8 mouse cellular contexts compared by ENCODE assay signal in the genomic region with DNA sequence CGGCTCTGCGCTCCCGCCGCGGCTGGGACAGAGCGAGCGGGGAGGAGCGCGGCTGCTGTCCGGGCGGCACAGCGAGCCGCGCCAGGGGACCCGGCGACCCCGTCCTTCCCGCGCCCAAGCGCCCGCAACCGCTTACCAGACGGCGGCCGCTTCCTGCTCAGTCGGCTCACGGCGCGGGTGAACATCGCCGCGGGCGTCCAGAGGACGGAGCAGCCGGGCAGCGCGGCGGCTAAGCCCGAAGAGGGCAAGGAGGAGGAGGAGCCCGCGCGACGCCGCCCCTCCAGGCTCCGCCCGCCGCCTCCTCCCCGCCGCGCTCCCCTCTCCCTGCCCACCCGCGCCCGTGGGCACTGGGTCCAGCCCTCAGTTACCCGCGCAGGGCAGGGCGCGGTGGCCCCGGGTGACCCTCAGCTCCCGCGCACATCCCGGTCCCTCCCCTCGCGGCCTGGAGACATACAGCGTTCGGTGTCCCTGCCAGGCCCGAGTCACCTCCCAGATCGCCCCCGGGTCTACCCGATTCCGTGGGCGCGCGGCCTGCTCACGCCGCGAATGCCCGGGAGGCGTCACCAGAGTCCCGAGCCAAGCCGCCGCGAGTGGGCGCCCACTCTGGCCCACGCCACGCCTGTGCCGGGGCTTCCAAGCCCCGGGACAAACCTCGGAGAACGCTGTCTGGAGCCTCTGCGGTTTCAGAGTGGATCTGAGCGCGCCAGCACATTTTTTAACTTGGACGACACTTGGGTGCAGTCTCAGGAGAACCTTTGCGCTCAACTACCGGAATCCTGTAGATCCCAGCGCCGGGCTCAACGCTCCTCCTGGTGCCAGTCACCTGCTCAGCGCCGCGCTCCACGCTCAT. TPM values are rescaled to one million over a fixed set of nuclear protein-coding genes. Genes with fewer than 3 reads are reported as not detected.
A peak's percentile ranks its signal among the peaks of the same experiment; 100 is the strongest.
DNase-seq lines count a peak whose midpoint lies in the region; ATAC-seq and TF ChIP-seq lines count a peak whose summit lies in the region.

A gene (minus strand): TSS at position 829 of the 850 bp plus-strand sequence.

- H3K4me1 ChIP-seq in heart, embryonic 14.5 days (ENCODE audit: control insufficient read depth in 2 of 2, insufficient read depth in 2 of 2, low read length in 2 of 2), result peaks cover 12 to 19% of the 10 kb centered on the region in 2 experiments
- H3K4me1 ChIP-seq in liver, embryonic 15.5 days (replicated peaks), result peaks cover 60% of the 10 kb centered on the region
- peaks cover 10% of the 10 kb centered on the region; the same call in 1 of the 2 replicates for H3K4me1 ChIP-seq in neural tube, embryonic 11.5 days (ENCODE audit: control insufficient read depth, insufficient read depth, low read length)
- H3K4me1 ChIP-seq in stomach, postnatal 0 days (replicated peaks; ENCODE audit: control insufficient read depth, insufficient read depth), result no peaks in the 10 kb centered on the region

- TF ChIP-seq EP300 in stomach, postnatal 0 days (optimal IDR thresholded peaks at IDR 0.05), result no peak

- peak; percentile 36 for DNase-seq in B cell, adult 2 months
- peak; percentile 75 for DNase-seq in adrenal gland, postnatal 25 days
- peak; percentile 75 for DNase-seq in kidney, postnatal 10 days
- peak; percentile 65 for DNase-seq in neural tube, embryonic 11.5 days (ENCODE audit: low spot score)
- DNase-seq in stomach, postnatal 0 days (ENCODE audit: low spot score), result peak; percentile 64

- no peak within 1 kb of the TSS for H3K27ac ChIP-seq in heart, embryonic 14.5 days (replicated peaks in 1 of 2; ENCODE audit: control insufficient read depth in 1 of 2, insufficient read depth in 1 of 2, low read depth in 2 of 2, low read length in 2 of 2)
- H3K27ac ChIP-seq in liver, embryonic 15.5 days (replicated peaks), result peak within 1 kb of the TSS; percentile 51; the same call in 1 of the 2 replicates
- H3K27ac ChIP-seq in neural tube, embryonic 11.5 days (ENCODE audit: low read depth, low read length), result no peak within 1 kb of the TSS
- no peak within 1 kb of the TSS for H3K27ac ChIP-seq in stomach, postnatal 0 days (replicated peaks)

- peaks cover 41% of the 10 kb centered on the region for H3K27me3 ChIP-seq in heart, embryonic 14.5 days (ENCODE audit: control insufficient read depth, insufficient read depth, low read length)
- H3K27me3 ChIP-seq in liver, embryonic 15.5 days, result peaks cover 59% of the 10 kb centered on the region
- peaks cover 53% of the 10 kb centered on the region for H3K27me3 ChIP-seq in neural tube, embryonic 11.5 days (ENCODE audit: control insufficient read depth, insufficient read depth, low read length)
- no peaks in the 10 kb centered on the region for H3K27me3 ChIP-seq in stomach, postnatal 0 days (ENCODE audit: control insufficient read depth, insufficient read depth, low read length)

- H3K9me3 ChIP-seq in heart, embryonic 14.5 days (ENCODE audit: control insufficient read depth, low read length), result no peaks in the 10 kb centered on the region
- H3K9me3 ChIP-seq in liver, embryonic 15.5 days (replicated peaks), result no peaks in the 10 kb centered on the region
- no peaks in the 10 kb centered on the region for H3K9me3 ChIP-seq in neural tube, embryonic 11.5 days (ENCODE audit: control insufficient read depth, low read length)
- H3K9me3 ChIP-seq in stomach, postnatal 0 days (ENCODE audit: control insufficient read depth, low read length), result no peaks in the 10 kb centered on the region

- TF ChIP-seq CTCF in stomach, postnatal 0 days (IDR thresholded peaks at IDR 0.05; ENCODE audit: low read depth), result no peak; the same call in 1 of the 2 replicates

- H3K9ac ChIP-seq in heart, embryonic 14.5 days (ENCODE audit: low read length), result peak within 1 kb of the TSS; percentile 73
- peak within 1 kb of the TSS; percentile 78 for H3K9ac ChIP-seq in liver, embryonic 15.5 days
- peak within 1 kb of the TSS; percentile 66 for H3K9ac ChIP-seq in neural tube, embryonic 11.5 days (ENCODE audit: low read length)
- H3K9ac ChIP-seq in stomach, postnatal 0 days (ENCODE audit: low read length), result peak within 1 kb of the TSS; percentile 64

- peak; percentile 87 for ATAC-seq in erythroid progenitor cell, adult 5-6 weeks (replicated peaks; ENCODE audit: low FRiP score, poor library complexity, severe bottlenecking)
- peak; percentile 58 for ATAC-seq in heart, embryonic 14.5 days (ENCODE audit: insufficient number of reproducible peaks, insufficient read depth, low FRiP score, low read depth)
- ATAC-seq in liver, embryonic 15.5 days (ENCODE audit: insufficient read depth), result peak; percentile 80
- ATAC-seq in neural tube, embryonic 11.5 days (ENCODE audit: insufficient read depth, low FRiP score, low TSS enrichment), result peak; percentile 50
- peak; percentile 75 for ATAC-seq in stomach, postnatal 0 days (ENCODE audit: low FRiP score, low TSS enrichment)

- no peaks in the 10 kb centered on the region for H3K36me3 ChIP-seq in heart, embryonic 14.5 days (ENCODE audit: control insufficient read depth, insufficient read depth, low read length)
- H3K36me3 ChIP-seq in liver, embryonic 15.5 days (replicated peaks), result no peaks in the 10 kb centered on the region
- H3K36me3 ChIP-seq in neural tube, embryonic 11.5 days (ENCODE audit: control insufficient read depth, insufficient read depth, low read length), result no peaks in the 10 kb centered on the region
- no peaks in the 10 kb centered on the region for H3K36me3 ChIP-seq in stomach, postnatal 0 days (ENCODE audit: control insufficient read depth, insufficient read depth, low read length)

- WGBS in heart, embryonic 14.5 days, result under 1% methylated on average over 98 of the region's 102 CpGs
- WGBS in liver, embryonic 15.5 days (ENCODE audit: insufficient replicate concordance), result under 1% methylated on average over 86 of the region's 102 CpGs
- under 1% methylated on average over 93 of the region's 102 CpGs for WGBS in neural tube, embryonic 11.5 days
- WGBS in stomach, postnatal 0 days, result under 1% methylated on average over 60 of the region's 102 CpGs

- H3K4me3 ChIP-seq in heart, embryonic 14.5 days (ENCODE audit: control insufficient read depth in 1 of 2, insufficient read depth in 1 of 2, low read depth in 1 of 2, low read length in 2 of 2), result peak within 1 kb of the TSS; percentile 56 to 76
- H3K4me3 ChIP-seq in liver, embryonic 15.5 days (replicated peaks), result peak within 1 kb of the TSS; percentile 84
- H3K4me3 ChIP-seq in neural tube, embryonic 11.5 days (ENCODE audit: low read depth, low read length), result peak within 1 kb of the TSS; percentile 67
- H3K4me3 ChIP-seq in stomach, postnatal 0 days (ENCODE audit: low read depth, low read length), result peak within 1 kb of the TSS; percentile 71

- H3K4me2 ChIP-seq in heart, embryonic 14.5 days (ENCODE audit: low read length), result peak within 1 kb of the TSS; percentile 100
- peak within 1 kb of the TSS; percentile 98 for H3K4me2 ChIP-seq in liver, embryonic 15.5 days
- H3K4me2 ChIP-seq in neural tube, embryonic 11.5 days (ENCODE audit: low read depth), result peak within 1 kb of the TSS; percentile 99
- peak within 1 kb of the TSS; percentile 99 for H3K4me2 ChIP-seq in stomach, postnatal 0 days (replicated peaks; ENCODE audit: low read depth)

RNA-seq across cellular contexts. Expression of the gene that starts here (rescaled TPM):
- total RNA-seq in adrenal gland, postnatal 25 days (2021), result 16.0 and 20.3 TPM in 2 replicates
- total RNA-seq in erythroid progenitor cell, adult 5-6 weeks (2015; ENCODE audit: low replicate concordance), result 43.2 and 50.1 TPM in 2 replicates
- 37.1 and 46.5 TPM in 2 replicates for total RNA-seq in erythroid progenitor cell, adult 5-6 weeks (2017; ENCODE audit: low replicate concordance)
- polyA plus RNA-seq in heart, embryonic 14.5 days (2014; fragmentation: Nextera tagmentation; extraction: Ambion mirVana), result 9.5 and 14.1 TPM in 2 replicates
- 29.0 and 34.5 TPM in 2 replicates for polyA plus RNA-seq in liver, embryonic 15.5 days (2015; fragmentation: Nextera tagmentation; extraction: Ambion mirVana)
- polyA plus RNA-seq in neural tube, embryonic 11.5 days (2014; fragmentation: Nextera tagmentation; extraction: Ambion mirVana), result 12.4 and 12.7 TPM in 2 replicates
- polyA plus RNA-seq in stomach, postnatal 0 days (2015; fragmentation: Nextera tagmentation; extraction: Ambion mirVana), result 24.5 and 28.9 TPM in 2 replicates
